Mouse (Mus musculus) thymus, adult 2 months (tissue): ENCODE results near the gene Ethe1. TPM values are rescaled to one million over a fixed set of nuclear protein-coding genes. Genes with fewer than 3 reads are reported as not detected.
A peak's percentile ranks its signal among the peaks of the same experiment; 100 is the strongest.

Experiments used
- DNase-seq: peaks from one replicate; pipeline ENCODE4 v3.0.0; 2021
- H3K27ac ChIP-seq: fragments of 200-500 bp; 2 replicates; pipeline ENCODE4 v1.5.1; 2012; ENCODE audit warnings: low read length, control low read depth; ENCODE audit not compliant: control insufficient read depth, insufficient read depth
- H3K27me3 ChIP-seq: fragments of 200-500 bp; 2 replicates; pipeline ENCODE4 v1.6.1; 2012; ENCODE audit warnings: mild to moderate bottlenecking, low read length, moderate library complexity, mixed read lengths; ENCODE audit not compliant: control insufficient read depth, insufficient read depth
- H3K36me3 ChIP-seq: fragments of 200-500 bp; 2 replicates; pipeline ENCODE4 v1.6.1; 2012; ENCODE audit warnings: mild to moderate bottlenecking, low read length, moderate library complexity; ENCODE audit not compliant: control insufficient read depth, insufficient read depth
- H3K4me1 ChIP-seq: fragments of 200-500 bp; replicated peaks from 2 replicates; pipeline ENCODE4 v1.6.1; 2012; ENCODE audit warnings: low read length; ENCODE audit not compliant: control insufficient read depth, insufficient read depth
- H3K4me3 ChIP-seq: fragments of 200-500 bp; 2 replicates; pipeline ENCODE4 v1.5.1; 2012; ENCODE audit warnings: mild to moderate bottlenecking, low read length, control low read depth, moderate library complexity; ENCODE audit not compliant: control insufficient read depth, insufficient read depth
- CTCF ChIP-seq: fragments of 200-500 bp; IDR thresholded peaks from 2 replicates; pipeline ENCODE4 v1.5.1; 2012; ENCODE audit warnings: mild to moderate bottlenecking, control low read depth, low read length, moderate library complexity, borderline replicate concordance; ENCODE audit not compliant: control insufficient read depth, poor library complexity, insufficient read depth; ENCODE audit errors: extremely low read depth
- POLR2A ChIP-seq: fragments of 200-500 bp; IDR thresholded peaks from 2 replicates; pipeline ENCODE4 v1.6.1; 2012; ENCODE audit warnings: mild to moderate bottlenecking, low read length, control low read depth, moderate library complexity; ENCODE audit not compliant: control insufficient read depth, poor library complexity, insufficient read depth; ENCODE audit errors: extremely low read depth
- WGBS: fragments of 180-500 bp; shearing (Covaris S2); methylation state at CpG from one replicate; pipeline ENCODE4 v1.1.7; 2018; 5-methylcytosine and 5-hydroxymethylcytosine counted together
- polyA plus RNA-seq: library from polyadenylated mRNA; depleted of rRNA; stranded (reverse); fragments of >200 nt; gene quantifications from 2 replicates; pipeline ENCODE4 v1.2.3, GENCODE M21; 2012; rRNA removed

Gene Ethe1
- polyA plus RNA-seq, 1 experiment = 45.9 TPM

GRCm38 (mm10) chr7:24646486-24646885, 59.1 kb downstream of the Ethe1 start:
- Histone ChIP-seq H3K36me3 (no peaks in the 10 kb centered on the region), H3K4me1 (peaks cover 17% of the 10 kb centered on the region), H3K27ac (no peak overlapping the region), H3K27me3 (no peaks in the 10 kb centered on the region), H3K4me3 (no peak overlapping the region)
- no peak for DNase-seq
- no peak for TF ChIP-seq CTCF
- TF ChIP-seq POLR2A = no peak
- 33% methylated on average over 7 of the region's 7 CpGs for WGBS

DNA sequence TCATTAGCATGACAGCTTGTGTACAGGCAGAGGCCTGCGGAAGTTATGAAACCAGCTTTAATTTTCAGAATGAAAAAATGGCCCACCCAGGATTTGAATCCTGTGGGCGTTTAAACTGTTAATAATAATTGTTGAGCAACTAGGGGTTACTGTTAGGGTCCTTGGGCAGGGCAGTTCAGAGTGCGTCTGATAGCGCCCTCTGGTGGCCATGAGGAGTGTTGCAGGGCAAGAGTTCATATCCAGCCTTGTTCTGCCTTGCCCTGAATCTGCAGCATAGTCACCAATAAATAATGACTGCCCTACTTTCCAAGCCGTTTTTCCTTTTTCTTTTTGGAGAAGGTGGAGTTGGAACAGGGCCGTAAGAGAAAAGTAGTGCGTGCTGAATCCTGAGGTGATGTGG, 66.3 kb downstream of the Ethe1 start:
- H3K4me1 ChIP-seq = no peaks in the 10 kb centered on the region
- H3K36me3 ChIP-seq = no peaks in the 10 kb centered on the region
- H3K27me3 ChIP-seq = no peaks in the 10 kb centered on the region
- peak; percentile 68 for DNase-seq
- H3K27ac ChIP-seq = no peak overlapping the region
- no peak overlapping the region for H3K4me3 ChIP-seq
- TF ChIP-seq POLR2A (no peak), CTCF (peak; percentile 82; the same call in 1 of the 2 replicates)
- WGBS = 25% methylated on average over 7 of the region's 7 CpGs

Other genes with a start within 250 kb of the Ethe1 start
- 0.85 and 1.00 TPM in 2 replicates for gene Lypd5, start 238.3 kb upstream of the Ethe1 start, polyA plus RNA-seq
- gene Kcnn4, start 217.3 kb upstream of the Ethe1 start, polyA plus RNA-seq = 402 and 429 TPM in 2 replicates
- gene Smg9, start 187.9 kb upstream of the Ethe1 start, polyA plus RNA-seq = 166 and 168 TPM in 2 replicates
- 0.97 and 3.0 TPM in 2 replicates for gene Irgc1, start 135.2 kb upstream of the Ethe1 start, polyA plus RNA-seq
- gene Plaur, start 125.1 kb upstream of the Ethe1 start, polyA plus RNA-seq = 7.0 and 9.5 TPM in 2 replicates
- 6.4 and 7.1 TPM in 2 replicates for gene Cadm4, start 105.5 kb upstream of the Ethe1 start, polyA plus RNA-seq
- 14.4 and 18.7 TPM in 2 replicates for gene Zfp428, start 80.5 kb upstream of the Ethe1 start, polyA plus RNA-seq
- gene AC161166.1, start 75.1 kb upstream of the Ethe1 start, polyA plus RNA-seq = 0.08 TPM in 1 of 2 replicates, not detected in the other
- gene Irgq, start 56.9 kb upstream of the Ethe1 start, polyA plus RNA-seq = 34.7 and 36.6 TPM in 2 replicates
- gene Pinlyp, start 41.4 kb upstream of the Ethe1 start, polyA plus RNA-seq = 3.6 and 5.4 TPM in 2 replicates
- 115 and 116 TPM in 2 replicates for gene Xrcc1, start 41.3 kb upstream of the Ethe1 start, polyA plus RNA-seq
- 0.24 and 0.98 TPM in 2 replicates for gene Zfp575, start 98 bp downstream of the Ethe1 start, polyA plus RNA-seq
- gene Phldb3, start 23.2 kb downstream of the Ethe1 start, polyA plus RNA-seq = 10.7 and 11.5 TPM in 2 replicates
- 4.2 and 4.7 TPM in 2 replicates for gene Lypd3, start 49.0 kb downstream of the Ethe1 start, polyA plus RNA-seq
- 0.38 TPM in 1 of 2 replicates, not detected in the other for gene Tex101, start 89.1 kb downstream of the Ethe1 start, polyA plus RNA-seq
- not detected in 2 replicates for gene BC049730, start 121.7 kb downstream of the Ethe1 start, polyA plus RNA-seq
- not detected in 2 replicates for gene Gm4763, start 139.4 kb downstream of the Ethe1 start, polyA plus RNA-seq
- 2.9 and 3.0 TPM in 2 replicates for gene Cd177, start 172.8 kb downstream of the Ethe1 start, polyA plus RNA-seq
- gene Ceacam10, start 189.7 kb downstream of the Ethe1 start, polyA plus RNA-seq = 1.4 and 2.1 TPM in 2 replicates